Mouse (Mus musculus) ovary, adult 18-20 months (tissue): ENCODE measurements around the gene Ltk.

Source experiments
- DNase-seq: peaks from one replicate; pipeline ENCODE4 v3.0.0; 2022; ENCODE audit warnings: low spot score, mixed read lengths

Ltk gene

GRCm38 (mm10) chr2:119703171-119703570 is 57.1 kb downstream of the Ltk start:
- DNase-seq: no peak
